Mouse (Mus musculus) neural tube, embryonic 10.5 days (tissue): ENCODE measurements around the gene Rps6ka2.
"Not testable (repeated sequence)": the region's sequence is repeated elsewhere in the genome, so short reads cannot be mapped to it uniquely, and the experiment has no call there.

Experiments
- DNase-seq: peaks from one replicate; pipeline ENCODE4 v3.0.0-alpha.2; 2017; ENCODE audit warnings: low spot score; ENCODE audit errors: extremely low spot score

Rps6ka2 gene

GRCm38 (mm10) chr17:7267843-7268242 lies 97.9 kb downstream of the Rps6ka2 start:
- DNase-seq: no peak

GRCm38 (mm10) chr17:7269151-7269806 lies 99.4 kb downstream of the Rps6ka2 start:
- DNase-seq: no peak

- no peak for DNase-seq
These were observed 100.6 kb downstream of the Rps6ka2 start for GRCm38 (mm10) chr17:7270506-7270905.

DNA sequence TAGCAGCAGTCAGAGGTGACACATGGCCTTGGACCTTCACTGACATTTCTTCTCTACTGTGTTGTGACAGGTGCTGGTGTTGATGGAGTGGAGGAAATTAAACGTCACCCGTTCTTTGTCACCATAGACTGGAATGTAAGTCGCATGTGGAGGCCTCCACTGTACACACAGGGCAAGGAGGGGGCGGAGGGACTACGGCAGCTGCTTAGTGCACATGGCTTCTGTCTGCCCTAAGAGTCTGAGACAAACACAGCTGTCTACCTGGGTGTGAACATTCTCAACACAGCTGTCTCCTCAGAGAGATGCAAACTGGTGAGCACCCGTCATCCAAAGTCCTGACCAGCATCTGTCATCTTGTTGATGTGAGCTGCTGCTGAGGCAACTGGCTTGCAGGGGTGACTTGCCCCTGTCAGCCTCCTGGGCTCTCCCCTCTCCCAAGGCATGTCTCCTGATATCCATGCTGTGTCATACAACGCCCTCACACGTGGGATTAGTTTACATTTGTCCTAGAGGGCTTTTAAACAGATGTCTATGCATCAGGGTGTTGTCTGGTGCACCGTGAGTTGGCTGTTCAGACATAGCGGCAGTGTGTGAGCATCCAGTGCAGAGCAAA lies 101.7 kb downstream of the Rps6ka2 start:
- DNase-seq: no peak

- no peak for DNase-seq
These were observed 103.1 kb downstream of the Rps6ka2 start for GRCm38 (mm10) chr17:7273054-7273453.

DNA sequence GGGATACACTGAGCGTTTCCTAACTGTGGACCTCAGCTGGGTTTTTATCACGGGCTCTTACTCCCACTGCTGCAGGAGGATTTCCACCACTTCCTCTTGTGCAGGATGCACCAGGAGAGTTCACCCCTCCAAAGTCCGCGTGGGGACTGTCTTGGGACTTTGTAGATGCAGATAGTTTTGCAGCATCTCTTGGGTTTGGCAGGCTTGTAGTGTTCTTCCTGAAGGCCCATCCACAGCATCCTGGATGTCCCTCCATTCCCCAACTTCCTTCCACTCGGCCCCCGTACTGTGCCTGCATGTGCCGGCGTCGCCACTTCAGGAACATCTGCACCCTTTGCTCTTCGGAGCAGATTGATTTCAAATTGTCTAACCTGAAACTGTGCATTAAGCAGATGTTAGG lies 103.9 kb downstream of the Rps6ka2 start:
- no peak for DNase-seq

DNA sequence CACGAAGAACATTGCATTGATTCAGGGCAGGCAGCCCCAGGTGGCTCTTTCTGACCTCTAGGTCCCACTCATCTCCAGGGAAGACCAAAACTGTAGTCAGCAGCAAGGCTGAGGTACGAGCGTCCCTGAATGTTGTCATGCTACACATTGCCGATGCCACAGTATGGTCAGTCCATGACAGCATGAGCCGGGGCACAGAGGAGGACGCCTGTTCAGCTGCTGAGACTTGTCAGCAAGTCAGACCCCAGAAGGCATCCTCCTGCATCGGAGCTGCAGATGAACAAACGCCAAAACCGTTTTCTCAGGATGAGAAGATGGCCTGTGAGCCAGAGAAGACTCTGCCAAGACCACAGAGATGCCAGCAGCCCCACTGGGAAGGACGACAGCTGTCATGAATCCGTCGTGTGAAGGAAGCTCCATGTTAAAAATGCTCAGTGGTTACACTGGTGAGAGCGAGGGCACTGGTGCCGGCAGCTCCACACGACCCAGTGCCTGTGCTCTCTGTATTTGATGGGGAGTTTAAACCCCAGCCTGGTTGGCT lies 108.9 kb downstream of the Rps6ka2 start:
- no peak for DNase-seq

GRCm38 (mm10) chr17:7279251-7279650 lies 109.3 kb downstream of the Rps6ka2 start:
- no peak for DNase-seq

- DNase-seq: no peak
These were observed 114.5 kb downstream of the Rps6ka2 start for GRCm38 (mm10) chr17:7284297-7284910.

DNA sequence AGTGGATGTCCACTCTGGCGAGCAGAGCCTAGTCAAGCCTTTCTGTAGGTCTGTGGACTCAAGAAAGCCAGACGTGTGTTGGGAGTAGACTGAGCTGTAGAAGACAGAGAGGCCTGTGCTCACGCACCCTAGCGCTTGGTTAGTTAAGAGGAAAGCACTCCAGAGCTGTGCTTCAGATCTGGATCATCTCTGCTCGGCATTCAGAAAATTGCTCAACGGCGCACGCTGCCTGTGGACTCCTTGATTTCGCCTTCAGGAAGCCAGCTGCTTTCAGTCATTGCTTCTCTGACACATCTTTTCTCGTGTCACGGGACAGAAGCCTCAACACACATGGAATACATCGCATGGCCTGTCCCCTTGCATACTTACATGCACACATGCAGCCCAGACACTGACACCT lies 115.4 kb downstream of the Rps6ka2 start:
- DNase-seq: no peak

- DNase-seq: no peak
These were observed 116.6 kb downstream of the Rps6ka2 start for GRCm38 (mm10) chr17:7286422-7287050.

GRCm38 (mm10) chr17:7292012-7292684 lies 122.2 kb downstream of the Rps6ka2 start:
- DNase-seq: no peak

DNA sequence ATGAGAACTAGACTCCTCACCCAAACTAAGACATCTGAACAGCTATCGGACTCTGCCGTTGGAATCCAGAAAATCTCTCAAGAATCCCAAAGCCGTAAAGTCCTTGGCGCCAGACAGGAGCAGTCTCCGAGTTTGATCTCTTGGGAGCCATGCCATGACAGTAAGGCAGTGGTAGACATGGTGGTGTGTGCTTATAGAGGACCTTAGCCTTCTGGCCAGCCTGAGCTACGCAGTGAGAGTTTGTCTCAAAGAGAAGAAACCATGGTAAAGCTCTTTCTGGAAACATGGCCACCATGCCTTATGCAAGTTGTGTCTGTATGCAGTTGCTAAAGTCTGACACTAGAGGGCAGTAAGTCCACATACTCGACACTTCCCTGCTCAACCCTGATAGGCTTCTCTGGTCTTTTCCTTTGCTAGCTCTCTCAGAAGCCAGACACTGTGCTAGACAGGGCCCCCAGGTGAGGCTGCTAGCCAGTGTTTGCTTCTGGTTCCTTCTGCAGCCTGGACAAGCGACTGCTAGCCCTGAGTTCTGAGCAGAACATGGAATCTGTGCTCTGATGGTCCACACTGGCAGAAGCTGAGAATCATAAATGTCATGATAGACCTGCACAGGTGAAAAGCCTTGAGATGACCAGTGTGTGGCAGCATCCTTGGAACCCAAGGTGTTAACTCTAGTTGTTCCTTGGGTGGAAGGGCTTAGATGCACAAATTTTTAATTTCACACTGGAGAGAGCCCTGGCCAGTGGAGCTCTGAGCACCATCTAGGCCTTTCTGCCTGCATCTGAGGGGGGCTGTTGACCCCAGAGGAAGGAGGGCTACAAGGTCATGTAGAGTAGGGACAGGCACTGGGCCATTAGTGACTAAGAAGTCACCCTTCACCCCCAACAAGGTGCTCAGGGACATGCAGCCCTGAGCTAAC lies 136.6 kb downstream of the Rps6ka2 start:
- not testable (repeated sequence) for DNase-seq

DNA sequence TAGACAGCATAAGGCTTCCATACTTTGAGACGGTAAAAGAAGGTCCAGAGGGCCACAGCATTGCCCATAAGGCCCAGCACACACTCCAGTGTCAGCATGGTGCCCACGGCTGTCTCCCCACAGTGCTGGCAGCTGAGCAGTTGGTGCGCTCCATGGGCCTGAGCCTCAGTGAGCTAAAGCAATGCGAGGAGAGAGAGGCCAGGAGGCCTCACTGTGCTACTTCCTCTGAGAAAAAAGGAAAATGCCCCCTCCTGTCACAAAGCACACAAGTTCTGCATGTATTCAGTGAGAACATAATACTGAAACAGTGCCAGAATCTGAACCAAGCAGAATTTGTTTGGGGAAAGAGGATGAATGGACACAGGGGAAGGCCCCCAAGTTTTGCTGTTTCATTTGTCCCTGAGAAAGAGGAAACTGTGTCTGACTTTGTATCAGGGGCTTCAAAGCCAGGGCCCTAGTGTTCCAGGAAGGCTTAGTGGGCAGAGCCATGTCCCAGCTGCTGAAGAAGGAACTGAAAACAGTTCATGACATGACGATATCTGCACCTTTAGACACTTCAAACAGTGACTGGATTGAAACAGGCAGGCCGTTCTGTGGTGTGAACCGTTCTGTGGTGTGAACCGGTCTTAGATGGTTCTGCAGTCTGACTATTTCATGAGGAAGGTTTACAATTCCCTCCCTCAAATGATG lies 145.9 kb downstream of the Rps6ka2 start:
- DNase-seq: not testable (repeated sequence)

GRCm38 (mm10) chr17:7319789-7320188 lies 149.9 kb downstream of the Rps6ka2 start:
- DNase-seq: not testable (repeated sequence)

GRCm38 (mm10) chr17:7324346-7324745 lies 154.4 kb downstream of the Rps6ka2 start, which contains the start of gene Tcp10a:
Tcp10a (plus strand) TSS chr17:7324646.
- DNase-seq: not testable (repeated sequence)

DNA sequence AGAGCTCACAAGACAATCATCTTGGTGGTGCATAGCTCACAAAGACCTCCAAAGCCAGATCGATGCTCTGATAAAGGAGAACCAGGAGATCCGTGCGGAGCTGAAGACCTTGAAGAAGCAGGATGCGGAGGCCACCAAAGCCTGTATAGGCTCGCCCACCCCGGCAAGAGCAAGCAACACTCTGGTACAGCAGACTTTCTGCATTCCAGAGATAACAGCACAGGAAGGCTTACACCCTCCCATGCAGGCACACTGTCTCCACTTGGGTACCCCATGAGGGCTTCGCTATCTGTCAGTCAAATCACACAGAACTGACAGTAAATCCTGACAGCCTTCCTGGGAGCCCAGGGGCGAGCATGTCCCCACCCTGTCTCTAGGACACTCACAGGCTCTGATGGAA lies 156.5 kb downstream of the Rps6ka2 start:
- not testable (repeated sequence) for DNase-seq

- not testable (repeated sequence) for DNase-seq
These were observed 162.8 kb downstream of the Rps6ka2 start for GRCm38 (mm10) chr17:7332745-7333144.

GRCm38 (mm10) chr17:7337381-7337780 lies 167.5 kb downstream of the Rps6ka2 start:
- not testable (repeated sequence) for DNase-seq

DNA sequence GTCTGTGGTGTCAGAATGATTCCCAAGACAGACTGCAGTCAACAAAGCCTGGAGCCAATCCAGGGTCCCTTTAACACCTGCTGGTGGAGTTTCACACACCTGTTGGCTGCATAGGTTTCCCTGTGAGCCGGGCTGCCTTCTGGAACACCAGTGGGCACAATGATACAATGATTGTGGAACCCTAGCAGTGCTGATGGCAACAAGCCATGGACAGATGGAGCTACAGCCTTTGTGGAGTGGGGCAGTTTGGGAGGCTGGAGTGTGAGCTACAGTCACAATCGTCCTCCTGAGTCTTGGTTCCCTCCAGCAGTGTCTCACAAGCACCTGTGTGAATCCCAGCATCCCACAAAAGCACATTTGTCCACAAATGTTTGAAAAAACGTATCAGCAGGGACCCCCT lies 178.8 kb downstream of the Rps6ka2 start:
- not testable (repeated sequence) for DNase-seq
